Mouse (Mus musculus): ENCODE results near the gene Susd1.

DNA sequence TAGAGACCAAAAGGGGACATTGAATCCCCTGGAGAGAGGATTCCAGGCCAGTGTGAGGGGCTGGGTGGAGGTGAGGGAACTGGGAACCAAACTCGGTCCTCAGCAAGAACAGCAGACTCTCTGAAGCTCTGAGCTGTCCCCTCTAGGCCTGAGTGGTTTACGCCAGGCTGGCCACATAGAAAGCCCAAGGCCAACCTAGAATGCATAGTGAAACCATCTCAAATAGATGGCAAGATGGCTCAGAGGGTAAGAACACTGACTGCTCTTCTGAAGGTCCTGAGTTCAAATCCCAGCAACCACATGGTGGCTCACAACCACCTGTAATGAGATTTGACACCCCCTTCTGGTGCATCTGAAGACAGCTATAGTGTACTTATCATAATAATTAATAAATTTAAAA lies 88.1 kb downstream of the Susd1 start:
- TF ChIP-seq POLR2A (IDR thresholded peaks at IDR 0.05; ENCODE audit: low read depth, low read length): no peak
- no peak for TF ChIP-seq CTCF (IDR thresholded peaks at IDR 0.05; ENCODE audit: extremely low read depth, insufficient read length, insufficient replicate concordance, low read depth, low read length)

All from small intestine, adult 2 months (tissue).